Mouse (Mus musculus): ENCODE results near the gene Hint3. TPM values are rescaled to one million over a fixed set of nuclear protein-coding genes. Genes with fewer than 3 reads are reported as not detected.

Gene Hint3
- 49.6 and 50.9 TPM in 2 replicates for polyA plus RNA-seq (2015; fragmentation: Nextera tagmentation; extraction: Ambion mirVana)

GRCm38 (mm10) chr10:30629513-30629912 is at the start of gene Hint3:
TSS of gene Hint3 (minus strand) at chr10:30629632.

DNA sequence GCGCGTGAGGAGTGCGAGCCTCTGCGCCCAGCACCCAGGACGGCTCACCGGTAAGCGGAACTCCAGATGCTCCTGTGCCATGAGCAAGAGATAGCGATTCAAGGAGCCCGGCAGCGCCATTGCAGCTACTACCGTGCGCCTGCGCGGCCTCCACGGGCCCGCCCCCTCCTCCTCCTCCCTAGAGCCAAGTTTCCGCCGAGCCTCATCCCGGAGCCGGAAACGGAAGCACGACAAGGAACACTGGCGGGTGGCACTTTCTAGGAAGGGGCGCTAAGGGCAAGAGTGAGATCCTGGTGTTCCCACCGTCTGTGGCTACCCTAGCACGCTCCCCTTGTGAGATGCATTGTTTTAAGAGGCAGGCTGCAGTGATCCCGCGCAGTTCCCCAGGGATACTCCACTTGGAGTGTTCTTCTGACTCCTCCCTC is 28.9 kb downstream of the Hint3 start, which contains the start of gene Trmt11:
Trmt11 (minus strand) TSS at position 208 of the 425 bp plus-strand sequence.

Other genes with a start within 250 kb of the Hint3 start
- gene Trmt11, start 28.9 kb downstream of the Hint3 start, polyA plus RNA-seq (2015; fragmentation: Nextera tagmentation; extraction: Ambion mirVana): 10.0 and 11.6 TPM in 2 replicates
- gene Ncoa7, start 173.7 kb upstream of the Hint3 start, polyA plus RNA-seq (2015; fragmentation: Nextera tagmentation; extraction: Ambion mirVana): 6.0 and 6.3 TPM in 2 replicates
- gene Hey2, start 213.2 kb upstream of the Hint3 start, polyA plus RNA-seq (2015; fragmentation: Nextera tagmentation; extraction: Ambion mirVana): 0.48 and 0.74 TPM in 2 replicates

All from skeletal muscle tissue, postnatal 0 days (tissue).